Mouse (Mus musculus) ES-E14 (cell line): ENCODE data around the gene Thbs1.

Source experiments
- MAFK ChIP-seq: IDR thresholded peaks from 2 replicates; pipeline ENCODE4 v1.6.1; 2014; ENCODE audit warnings: mild to moderate bottlenecking, low read depth, low read length, inconsistent platforms; ENCODE audit not compliant: insufficient read depth
- ZC3H11A ChIP-seq: IDR thresholded peaks from 2 replicates; pipeline ENCODE4 v1.6.1; 2012; ENCODE audit warnings: low read depth, mild to moderate bottlenecking, inconsistent platforms, low read length, borderline replicate concordance

- TF ChIP-seq MAFK: no peak
- no peak for TF ChIP-seq ZC3H11A
These were observed 9.1 kb downstream of the Thbs1 start for GRCm38 (mm10) chr2:118120751-118121150.
